Mouse (Mus musculus): ENCODE results near the gene 4933421I07Rik. TPM values are rescaled to one million over a fixed set of nuclear protein-coding genes. Genes with fewer than 3 reads are reported as not detected.
A peak's percentile ranks its signal among the peaks of the same experiment; 100 is the strongest.

The 4933421I07Rik gene
- not detected for total RNA-seq (2021)

- intact Hi-C loops (cut with DNase I), result no loop called here
- DNase-seq (ENCODE audit: low spot score in 2 of 2), result no peak
Observed at GRCm38 (mm10) chr7:42447850-42448249, at the start of gene 4933421I07Rik. 4933421I07Rik (minus strand) TSS chr7:42448120.

- intact Hi-C loops (cut with DNase I), result no loop called here
- no peak for DNase-seq (ENCODE audit: low spot score in 2 of 2)
Observed at GRCm38 (mm10) chr7:42497356-42497755, 49.4 kb upstream of the 4933421I07Rik start.

GRCm38 (mm10) chr7:42496202-42496601 is 48.3 kb upstream of the 4933421I07Rik start:
- DNase-seq (ENCODE audit: low spot score in 2 of 2), result no peak
- intact Hi-C loops (cut with DNase I), result no loop called here

- intact Hi-C loops (cut with DNase I), result no loop called here
Observed at GRCm38 (mm10) chr7:42490859-42491258, 42.9 kb upstream of the 4933421I07Rik start.

GRCm38 (mm10) chr7:42490358-42490757 is 42.4 kb upstream of the 4933421I07Rik start:
- DNase-seq (ENCODE audit: low spot score in 2 of 2), result peak in 1 of 2 experiments; percentile 7
- intact Hi-C loops (cut with DNase I), result no loop called here

More at GRCm38 (mm10) chr7:42490859-42491258, 42.9 kb upstream of the 4933421I07Rik start:
- DNase-seq (ENCODE audit: low spot score in 2 of 2), result no peak

- no peak for DNase-seq (ENCODE audit: low spot score in 2 of 2)
- intact Hi-C loops (cut with DNase I), result no loop called here
Observed at GRCm38 (mm10) chr7:42454640-42455039, 6.7 kb upstream of the 4933421I07Rik start.

- intact Hi-C loops (cut with DNase I), result no loop called here
- DNase-seq (ENCODE audit: low spot score in 2 of 2), result no peak
Observed at GRCm38 (mm10) chr7:42450618-42451017, 2.7 kb upstream of the 4933421I07Rik start.

- intact Hi-C loops (cut with DNase I), result no loop called here
- DNase-seq (ENCODE audit: low spot score in 2 of 2), result no peak
Observed at GRCm38 (mm10) chr7:42447352-42447751, 568 bp downstream of the 4933421I07Rik start.

Other genes starting within 250 kb of the 4933421I07Rik start
- not detected for gene Vmn2r61, start 188.1 kb downstream of the 4933421I07Rik start, total RNA-seq (2021)
- 10 to 100 TPM; 14.1 to 16.3 TPM for gene Zfp141, start 57.6 kb upstream of the 4933421I07Rik start, total RNA-seq (2021)
- not detected for gene Gm21028, start 130.5 kb upstream of the 4933421I07Rik start, total RNA-seq (2021)
- 1 to 10 TPM; 1.6 to 1.7 TPM for gene Zfp977, start 144.4 kb upstream of the 4933421I07Rik start, total RNA-seq (2021)
- gene Zfp976, start 194.5 kb upstream of the 4933421I07Rik start, total RNA-seq (2021), result 1 to 10 TPM; 2.7 to 3.0 TPM
- 1 to 10 TPM; 5.5 to 7.1 TPM for gene Zfp975, start 244.6 kb upstream of the 4933421I07Rik start, total RNA-seq (2021)

All from left cerebral cortex, postnatal 25 days (tissue).